Mouse (Mus musculus): Measurements from ENCODE around the gene Mboat2.

Mboat2 gene

DNA sequence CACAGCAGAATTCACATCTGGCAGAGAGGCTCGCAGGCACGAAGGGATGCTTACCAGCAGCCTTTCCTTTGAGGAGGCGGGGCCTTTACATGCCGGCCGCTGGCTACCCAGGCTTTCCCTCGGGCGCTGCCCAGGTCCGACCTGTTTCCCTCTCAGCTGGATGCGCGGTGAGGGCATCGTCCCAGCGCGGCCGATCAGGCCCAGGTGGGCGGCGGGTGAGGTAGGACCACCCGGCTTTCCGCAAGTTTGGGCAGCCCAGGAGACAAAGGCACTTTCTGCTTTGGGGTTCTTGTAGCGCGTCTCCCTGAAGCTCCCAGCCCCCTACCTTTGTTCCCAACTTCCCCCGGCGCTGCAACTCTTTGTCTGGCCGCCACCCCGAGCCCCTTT lies at the start of gene Mboat2:
TSS of gene Mboat2 (plus strand) at position 114 of the 387 bp plus-strand sequence.
- no peak for DNase-seq (ENCODE audit: low read depth, low spot score)

GRCm38 (mm10) chr12:24783735-24784134 lies 46.9 kb upstream of the Mboat2 start:
- DNase-seq (ENCODE audit: low read depth, low spot score): no peak

GRCm38 (mm10) chr12:24785882-24786281 lies 44.8 kb upstream of the Mboat2 start:
- DNase-seq (ENCODE audit: low read depth, low spot score): no peak

DNA sequence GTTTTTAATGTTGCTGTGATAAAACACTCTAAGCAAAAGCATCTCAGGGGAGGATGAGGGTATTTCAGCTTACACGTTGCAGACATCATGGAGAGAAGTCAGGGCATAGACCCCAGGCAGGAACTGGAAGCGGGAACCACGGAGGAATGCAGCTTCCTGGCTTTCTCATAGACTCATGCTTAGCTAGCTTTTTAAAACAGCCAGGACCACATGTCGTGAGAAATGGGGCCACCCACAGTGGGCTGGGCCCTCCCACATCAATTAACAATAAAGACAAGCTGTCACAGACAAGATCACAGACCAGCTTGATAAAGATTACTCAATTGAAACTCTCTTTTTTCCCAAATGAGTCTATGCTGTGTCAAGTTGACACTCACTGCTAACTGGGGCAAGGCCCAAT lies 44.4 kb upstream of the Mboat2 start:
- no peak for DNase-seq (ENCODE audit: low read depth, low spot score)

DNA sequence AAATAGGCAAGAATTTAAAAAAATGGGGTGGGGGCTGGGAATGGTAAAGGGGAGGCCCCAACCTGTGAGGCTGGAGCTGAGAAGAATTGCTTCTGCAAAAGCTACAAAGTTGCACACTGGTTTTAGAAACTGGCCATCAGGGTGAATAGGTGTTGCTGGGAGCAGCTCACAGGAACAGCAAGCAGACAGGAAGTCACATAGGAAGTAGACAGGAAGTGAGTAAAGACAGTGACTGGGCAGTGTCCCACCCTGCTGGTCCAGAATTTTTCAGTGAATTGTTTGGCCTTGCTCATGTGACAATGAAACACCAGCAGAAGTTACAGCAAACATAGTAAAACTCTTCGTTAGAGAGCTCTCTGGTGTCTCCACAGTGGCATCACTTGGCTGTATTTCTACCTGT lies 41.0 kb upstream of the Mboat2 start:
- no peak for DNase-seq (ENCODE audit: low read depth, low spot score)

GRCm38 (mm10) chr12:24811230-24811629 lies 19.4 kb upstream of the Mboat2 start:
- no peak for DNase-seq (ENCODE audit: low read depth, low spot score)

DNA sequence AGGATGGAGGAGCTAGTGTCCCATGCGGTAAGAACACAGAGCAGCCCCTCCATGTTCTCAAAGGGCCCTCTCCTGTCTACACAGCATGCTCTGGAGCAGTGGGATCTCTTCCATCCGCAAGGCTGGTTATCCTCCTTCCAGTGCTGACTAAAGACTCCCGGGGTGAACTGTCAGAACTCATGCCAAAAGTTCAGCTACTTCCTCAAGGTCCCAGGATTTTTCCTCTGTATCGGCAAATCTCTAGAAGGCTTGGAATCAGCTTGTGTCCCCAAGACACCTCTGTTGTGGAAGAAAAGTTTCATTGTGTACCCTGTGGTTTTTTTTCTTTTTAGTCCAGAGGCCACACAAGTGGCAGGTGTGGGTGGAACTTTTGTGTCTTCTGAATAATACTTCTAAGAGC lies 18.8 kb upstream of the Mboat2 start:
- DNase-seq (ENCODE audit: low read depth, low spot score): no peak

- DNase-seq (ENCODE audit: low read depth, low spot score): no peak
Measured at GRCm38 (mm10) chr12:24822831-24823230, 7.8 kb upstream of the Mboat2 start.

- DNase-seq (ENCODE audit: low read depth, low spot score): peak; percentile 77
Measured at GRCm38 (mm10) chr12:24823636-24824354, 6.9 kb upstream of the Mboat2 start.

DNA sequence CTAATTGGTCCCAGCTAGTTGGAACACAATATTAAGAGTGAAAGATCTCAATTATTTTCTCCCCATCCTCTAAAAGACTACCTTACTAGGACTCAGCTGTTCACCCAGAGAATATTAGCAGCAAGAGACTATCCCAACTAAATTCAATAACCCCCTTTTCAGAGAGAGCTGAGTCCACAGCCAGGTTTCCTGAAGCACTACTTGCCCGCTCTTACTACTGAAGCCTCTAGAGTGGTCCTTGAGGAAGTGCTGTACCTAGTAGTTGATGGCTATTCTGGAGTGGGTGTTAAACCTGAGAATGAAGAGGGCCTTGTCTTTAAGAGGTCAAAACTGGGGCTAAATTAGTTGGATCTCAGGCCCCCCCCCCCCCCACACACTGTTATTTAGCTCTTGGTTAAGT lies 593 bp upstream of the Mboat2 start:
- no peak for DNase-seq (ENCODE audit: low read depth, low spot score)

- DNase-seq (ENCODE audit: low read depth, low spot score): no peak
Measured at GRCm38 (mm10) chr12:24831153-24831963, 679 bp downstream of the Mboat2 start.

- DNase-seq (ENCODE audit: low read depth, low spot score): no peak
Measured at GRCm38 (mm10) chr12:24831964-24832427, 1.3 kb downstream of the Mboat2 start.

GRCm38 (mm10) chr12:24832438-24832837 lies 1.8 kb downstream of the Mboat2 start:
- DNase-seq (ENCODE audit: low read depth, low spot score): no peak

GRCm38 (mm10) chr12:24837947-24838346 lies 7.3 kb downstream of the Mboat2 start:
- no peak for DNase-seq (ENCODE audit: low read depth, low spot score)

- DNase-seq (ENCODE audit: low read depth, low spot score): no peak
Measured at GRCm38 (mm10) chr12:24841115-24841879, 10.6 kb downstream of the Mboat2 start.

DNA sequence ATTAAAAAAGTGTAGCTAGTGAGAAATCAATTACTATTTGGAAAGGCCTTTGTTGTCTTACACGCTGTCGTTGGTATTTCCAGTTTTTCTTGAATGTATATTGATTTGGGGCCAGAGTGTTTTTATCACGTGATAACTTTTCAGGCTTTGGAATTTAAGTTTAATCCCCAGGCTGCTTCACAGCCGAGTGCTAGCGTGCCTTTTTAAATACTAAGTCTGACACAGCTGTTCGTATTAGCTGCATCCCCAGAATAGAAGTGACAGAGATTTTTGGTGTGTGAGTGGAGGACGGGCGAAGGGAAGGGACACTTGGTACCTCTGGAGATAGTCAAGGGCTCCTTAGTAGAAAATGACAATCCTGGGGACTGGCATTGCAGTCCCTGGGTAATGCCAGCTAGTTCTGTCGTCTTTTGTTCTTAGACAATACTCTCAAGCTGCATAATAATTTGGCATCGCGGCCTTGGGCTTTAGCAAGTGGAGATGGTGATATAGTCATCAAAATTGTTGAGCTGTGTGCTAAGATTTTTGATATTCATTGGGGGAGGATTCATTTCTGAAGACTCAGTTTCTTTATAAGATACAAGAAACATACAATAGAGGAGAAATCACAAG lies 11.7 kb downstream of the Mboat2 start:
- DNase-seq (ENCODE audit: low read depth, low spot score): no peak

DNA sequence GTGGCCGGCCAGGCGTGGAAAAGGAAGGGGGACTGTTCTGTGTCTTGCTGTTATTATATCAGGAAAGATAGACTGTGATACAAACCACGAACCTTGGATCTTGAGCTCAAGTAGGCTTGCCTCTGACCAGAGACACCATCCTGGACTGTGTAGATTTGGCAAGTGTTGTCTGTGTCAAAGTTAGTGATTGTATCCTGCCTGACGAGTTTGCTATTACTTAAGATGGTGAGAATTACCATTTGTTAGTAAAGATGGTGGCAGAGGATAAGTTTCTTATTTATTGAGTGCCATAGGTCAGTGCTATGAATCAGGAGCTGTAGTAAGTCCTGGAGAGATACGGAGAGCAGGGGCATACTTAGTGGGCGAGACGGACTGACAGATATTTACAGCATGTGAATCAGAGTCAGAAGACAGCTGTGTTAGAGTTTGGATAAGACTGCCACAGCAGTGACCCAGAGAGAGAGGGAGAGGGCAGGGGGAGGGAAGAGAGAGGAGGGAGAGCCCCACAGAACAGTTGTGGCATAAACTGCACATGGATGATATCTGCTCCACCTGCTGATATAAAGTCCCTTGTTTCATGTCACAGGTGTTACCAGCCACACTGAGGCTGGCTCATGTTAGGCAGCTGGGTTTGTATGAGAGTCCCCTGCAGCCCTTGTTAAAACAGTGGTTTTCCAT lies 12.9 kb downstream of the Mboat2 start:
- no peak for DNase-seq (ENCODE audit: low read depth, low spot score)

- peak; percentile 4 for DNase-seq (ENCODE audit: low read depth, low spot score)
Measured at GRCm38 (mm10) chr12:24845344-24845743, 14.7 kb downstream of the Mboat2 start.

- DNase-seq (ENCODE audit: low read depth, low spot score): no peak
Measured at GRCm38 (mm10) chr12:24848107-24848506, 17.4 kb downstream of the Mboat2 start.

GRCm38 (mm10) chr12:24857354-24857753 lies 26.7 kb downstream of the Mboat2 start:
- no peak for DNase-seq (ENCODE audit: low read depth, low spot score)

- DNase-seq (ENCODE audit: low read depth, low spot score): no peak
Measured at GRCm38 (mm10) chr12:24859357-24859756, 28.7 kb downstream of the Mboat2 start.
